In genomic region chr5:125411972-125412530, GRCm38 (mm10) we compare ENCODE assay signal across 9 mouse cellular contexts. TPM values are rescaled to one million over a fixed set of nuclear protein-coding genes. Genes with fewer than 3 reads are reported as not detected.
A peak's percentile ranks its signal among the peaks of the same experiment; 100 is the strongest.
DNase-seq lines count a peak whose midpoint lies in the region; ATAC-seq and TF ChIP-seq lines count a peak whose summit lies in the region.
"Had no signal": no experiment of that assay in that cellular context is flagged by ENCODE, and none has a peak within 500 bp of the region (broad histone marks: within the 10 kb centered on the region; RNA-seq: fewer than 3 reads in every experiment).

No protein-coding gene starts in this region.

- no peaks in the 10 kb centered on the region; the same call in 1 of the 2 replicates for H3K4me1 ChIP-seq in forebrain, embryonic 11.5 days (replicated peaks; ENCODE audit: control insufficient read depth, insufficient read depth, low read length)
- H3K4me1 ChIP-seq in forebrain, embryonic 13.5 days, result peaks cover 12% of the 10 kb centered on the region
- peaks cover 9% of the 10 kb centered on the region for H3K4me1 ChIP-seq in testis, adult 2 months (ENCODE audit: control insufficient read depth, insufficient read depth, low read length)
- peaks cover 5% of the 10 kb centered on the region for H3K4me1 ChIP-seq in thymus, adult 2 months (replicated peaks; ENCODE audit: control insufficient read depth, insufficient read depth, low read length)

- 59% methylated on average over 5 of the region's 5 CpGs for WGBS in forebrain, embryonic 11.5 days
- 56% methylated on average over 5 of the region's 5 CpGs for WGBS in forebrain, embryonic 13.5 days
- 72% methylated on average over 5 of the region's 5 CpGs for WGBS in thymus, adult 2 months

- H3K9ac ChIP-seq in forebrain, embryonic 11.5 days (ENCODE audit: low read length), result no peak overlapping the region
- H3K9ac ChIP-seq in forebrain, embryonic 13.5 days, result no peak overlapping the region
- H3K9ac ChIP-seq: stomach, embryonic 15.5 days had no signal

- TF ChIP-seq CTCF in testis, adult 2 months (IDR thresholded peaks at IDR 0.05; ENCODE audit: control insufficient read depth, insufficient read depth, insufficient replicate concordance, low read depth, low read length), result peak; percentile 30; the same call in 1 of the 2 replicates
- no peak for TF ChIP-seq CTCF in thymus, adult 2 months (IDR thresholded peaks at IDR 0.05; ENCODE audit: borderline replicate concordance, control insufficient read depth, extremely low read depth, insufficient read depth, low read length, poor library complexity)

- H3K27ac ChIP-seq in forebrain, embryonic 11.5 days (ENCODE audit: low read depth, low read length), result no peak overlapping the region
- no peak overlapping the region for H3K27ac ChIP-seq in forebrain, embryonic 13.5 days
- no peak overlapping the region for H3K27ac ChIP-seq in testis, adult 2 months (ENCODE audit: control insufficient read depth, insufficient read depth, low read depth, low read length)
- no peak overlapping the region for H3K27ac ChIP-seq in thymus, adult 2 months (ENCODE audit: control insufficient read depth, insufficient read depth, low read length)
- H3K27ac ChIP-seq: stomach, embryonic 15.5 days had no signal

- H3K4me3 ChIP-seq in forebrain, embryonic 11.5 days (ENCODE audit: low read depth, low read length), result no peak overlapping the region
- no peak overlapping the region for H3K4me3 ChIP-seq in forebrain, embryonic 13.5 days
- H3K4me3 ChIP-seq in testis, adult 2 months (ENCODE audit: control insufficient read depth, low read depth, low read length), result no peak overlapping the region
- no peak overlapping the region for H3K4me3 ChIP-seq in thymus, adult 2 months (ENCODE audit: control insufficient read depth, insufficient read depth, low read length)
- H3K4me3 ChIP-seq: stomach, embryonic 15.5 days had no signal

- no peaks in the 10 kb centered on the region for H3K9me3 ChIP-seq in forebrain, embryonic 11.5 days (ENCODE audit: control insufficient read depth, low read length)
- no peaks in the 10 kb centered on the region for H3K9me3 ChIP-seq in forebrain, embryonic 13.5 days (replicated peaks)
- H3K9me3 ChIP-seq: stomach, embryonic 15.5 days had no signal

- no peak for ATAC-seq in forebrain, embryonic 11.5 days (replicated peaks; ENCODE audit: low FRiP score)
- ATAC-seq in forebrain, embryonic 13.5 days, result no peak
- peak; percentile 69 for ATAC-seq in megakaryocyte, adult 5-6 weeks (ENCODE audit: poor library complexity, severe bottlenecking)

- DNase-seq in forebrain, embryonic 11.5 days (ENCODE audit: low spot score), result peak; percentile 82
- no peak for DNase-seq in testis, postnatal 14 days (ENCODE audit: low spot score)
- DNase-seq in cerebellum, postnatal 25 days, result peak; percentile 70 to 84
- DNase-seq in kidney, postnatal 25 days, result peak; percentile 78 to 88
- DNase-seq in thymus, adult 2 months, result peak; percentile 85

- TF ChIP-seq POLR2A in testis, adult 2 months (IDR thresholded peaks at IDR 0.05; ENCODE audit: control insufficient read depth, low read depth, low read length), result no peak
- TF ChIP-seq POLR2A in thymus, adult 2 months (IDR thresholded peaks at IDR 0.05; ENCODE audit: control insufficient read depth, extremely low read depth, insufficient read depth, low read length, poor library complexity), result no peak

- H3K36me3 ChIP-seq in forebrain, embryonic 11.5 days (ENCODE audit: control insufficient read depth, insufficient read depth, low read length), result peaks cover 10% of the 10 kb centered on the region
- H3K36me3 ChIP-seq in forebrain, embryonic 13.5 days (ENCODE audit: poor library complexity, severe bottlenecking), result peaks cover 41% of the 10 kb centered on the region
- H3K36me3 ChIP-seq in testis, adult 2 months (ENCODE audit: control insufficient read depth, insufficient read depth, low read length), result no peaks in the 10 kb centered on the region; the same call in 1 of the 2 replicates
- peaks cover 22% of the 10 kb centered on the region for H3K36me3 ChIP-seq in thymus, adult 2 months (ENCODE audit: control insufficient read depth, insufficient read depth, low read length)

- H3K27me3 ChIP-seq in forebrain, embryonic 11.5 days (ENCODE audit: control insufficient read depth, insufficient read depth, low read length), result no peaks in the 10 kb centered on the region
- H3K27me3 ChIP-seq in forebrain, embryonic 13.5 days, result no peaks in the 10 kb centered on the region
- no peaks in the 10 kb centered on the region for H3K27me3 ChIP-seq in testis, adult 2 months (ENCODE audit: control insufficient read depth, insufficient read depth, low read length)
- H3K27me3 ChIP-seq in thymus, adult 2 months (ENCODE audit: control insufficient read depth, insufficient read depth, low read length), result no peaks in the 10 kb centered on the region
- H3K27me3 ChIP-seq: stomach, embryonic 15.5 days had no signal

- no peak overlapping the region for H3K4me2 ChIP-seq in forebrain, embryonic 11.5 days (ENCODE audit: low read depth, low read length, severe bottlenecking)
- no peak overlapping the region for H3K4me2 ChIP-seq in forebrain, embryonic 13.5 days
- H3K4me2 ChIP-seq: stomach, embryonic 15.5 days had no signal

RNA-seq across cellular contexts. Expression of gene Dhx37, which starts 21.9 kb away (rescaled TPM):
- polyA plus RNA-seq in forebrain, embryonic 11.5 days (2014; fragmentation: Nextera tagmentation; extraction: Ambion mirVana), result 15.7 and 16.4 TPM in 2 replicates
- 10.2 and 12.3 TPM in 2 replicates for polyA plus RNA-seq in forebrain, embryonic 13.5 days (2015; fragmentation: Nextera tagmentation; extraction: Ambion mirVana)
- polyA plus RNA-seq in testis, adult 2 months (2012; rRNA removed), result 17.0 and 19.5 TPM in 2 replicates
- 6.6 and 13.9 TPM in 2 replicates for total RNA-seq in megakaryocyte, adult 5-6 weeks (2015)
- 15.7 and 29.0 TPM in 2 replicates for total RNA-seq in megakaryocyte, adult 5-6 weeks (2017)
- polyA plus RNA-seq in thymus, adult 2 months (2012; rRNA removed), result 31.7 and 32.4 TPM in 2 replicates

RNA-seq across cellular contexts. Expression of gene Ubc, which starts 22.0 kb away (rescaled TPM):
- 1,042 and 1,121 TPM in 2 replicates for polyA plus RNA-seq in forebrain, embryonic 11.5 days (2014; fragmentation: Nextera tagmentation; extraction: Ambion mirVana)
- polyA plus RNA-seq in forebrain, embryonic 13.5 days (2015; fragmentation: Nextera tagmentation; extraction: Ambion mirVana), result 1,082 and 1,216 TPM in 2 replicates
- 1,188 and 1,319 TPM in 2 replicates for polyA plus RNA-seq in testis, adult 2 months (2012; rRNA removed)
- 260 and 265 TPM in 2 replicates for total RNA-seq in megakaryocyte, adult 5-6 weeks (2015)
- 355 and 414 TPM in 2 replicates for total RNA-seq in megakaryocyte, adult 5-6 weeks (2017)
- polyA plus RNA-seq in thymus, adult 2 months (2012; rRNA removed), result 585 and 598 TPM in 2 replicates

RNA-seq across cellular contexts. Expression of gene Gm10382, which starts 22.9 kb away (rescaled TPM):
- polyA plus RNA-seq in forebrain, embryonic 11.5 days (2014; fragmentation: Nextera tagmentation; extraction: Ambion mirVana), result 0.23 and 0.65 TPM in 2 replicates
- polyA plus RNA-seq in forebrain, embryonic 13.5 days (2015; fragmentation: Nextera tagmentation; extraction: Ambion mirVana), result 0.27 and 0.38 TPM in 2 replicates
- polyA plus RNA-seq in testis, adult 2 months (2012; rRNA removed), result 84.2 and 109 TPM in 2 replicates
- not detected in 2 replicates for total RNA-seq in megakaryocyte, adult 5-6 weeks (2015)
- 0.11 TPM in 1 of 2 replicates, not detected in the other for total RNA-seq in megakaryocyte, adult 5-6 weeks (2017)
- polyA plus RNA-seq in thymus, adult 2 months (2012; rRNA removed), result 0.18 TPM in 1 of 2 replicates, not detected in the other

RNA-seq across cellular contexts. Expression of gene Bri3bp, which starts 29.3 kb away (rescaled TPM):
- polyA plus RNA-seq in forebrain, embryonic 11.5 days (2014; fragmentation: Nextera tagmentation; extraction: Ambion mirVana), result 44.1 TPM in 2 replicates
- polyA plus RNA-seq in forebrain, embryonic 13.5 days (2015; fragmentation: Nextera tagmentation; extraction: Ambion mirVana), result 33.6 and 37.6 TPM in 2 replicates
- 41.4 and 42.7 TPM in 2 replicates for polyA plus RNA-seq in testis, adult 2 months (2012; rRNA removed)
- total RNA-seq in megakaryocyte, adult 5-6 weeks (2015), result 46.8 and 49.2 TPM in 2 replicates
- 19.7 and 26.3 TPM in 2 replicates for total RNA-seq in megakaryocyte, adult 5-6 weeks (2017)
- 22.7 and 26.4 TPM in 2 replicates for polyA plus RNA-seq in thymus, adult 2 months (2012; rRNA removed)

Comparison
In these comparisons a context has a peak if more than half of its experiments do, and no peak if none do; other contexts are left out.
1. RNA of gene Gm10382, which starts 22.9 kb away (polyA plus RNA-seq): 84.2 to 109 TPM in testis, adult 2 months; 0.23 to 0.65 TPM in forebrain, embryonic 11.5 days, 0.27 to 0.38 TPM in forebrain, embryonic 13.5 days and 0.18 TPM in thymus, adult 2 months; every median in the first group is over 10 times any median in the second.